Mouse (Mus musculus): ENCODE results near the gene Slc34a1.

DNA sequence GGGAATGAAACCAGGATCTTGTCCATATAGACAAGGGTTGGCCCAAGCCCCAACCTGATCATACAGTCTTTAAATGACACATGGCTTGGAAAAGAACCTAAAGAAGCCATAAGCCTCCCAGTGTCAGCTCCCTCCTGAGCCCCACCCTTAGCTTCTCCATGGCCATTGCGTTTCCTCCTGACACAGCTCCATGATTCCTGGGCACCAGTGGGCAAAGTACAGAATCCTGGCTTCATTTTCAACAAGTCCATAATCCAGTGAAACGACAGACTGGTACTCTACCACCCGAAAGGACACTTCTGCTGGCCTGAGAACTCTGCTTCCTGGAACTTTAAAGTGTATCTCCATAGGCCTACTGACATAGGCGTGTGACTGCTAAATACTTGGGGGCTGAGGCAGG, 9.4 kb downstream of the Slc34a1 start:
- TF ChIP-seq CTCF (IDR thresholded peaks at IDR 0.05; ENCODE audit: low read depth): no peak
- TF ChIP-seq EP300 (IDR thresholded peaks at IDR 0.05; ENCODE audit: low read depth): no peak
